Mouse (Mus musculus) layer of hippocampus, adult 11-12 months (tissue): ENCODE measurements around the gene Mrps6.

Experiments
- DNase-seq: peaks from one replicate; pipeline ENCODE4 v3.0.0; 2022; ENCODE audit warnings: low spot score

Gene Mrps6

DNA sequence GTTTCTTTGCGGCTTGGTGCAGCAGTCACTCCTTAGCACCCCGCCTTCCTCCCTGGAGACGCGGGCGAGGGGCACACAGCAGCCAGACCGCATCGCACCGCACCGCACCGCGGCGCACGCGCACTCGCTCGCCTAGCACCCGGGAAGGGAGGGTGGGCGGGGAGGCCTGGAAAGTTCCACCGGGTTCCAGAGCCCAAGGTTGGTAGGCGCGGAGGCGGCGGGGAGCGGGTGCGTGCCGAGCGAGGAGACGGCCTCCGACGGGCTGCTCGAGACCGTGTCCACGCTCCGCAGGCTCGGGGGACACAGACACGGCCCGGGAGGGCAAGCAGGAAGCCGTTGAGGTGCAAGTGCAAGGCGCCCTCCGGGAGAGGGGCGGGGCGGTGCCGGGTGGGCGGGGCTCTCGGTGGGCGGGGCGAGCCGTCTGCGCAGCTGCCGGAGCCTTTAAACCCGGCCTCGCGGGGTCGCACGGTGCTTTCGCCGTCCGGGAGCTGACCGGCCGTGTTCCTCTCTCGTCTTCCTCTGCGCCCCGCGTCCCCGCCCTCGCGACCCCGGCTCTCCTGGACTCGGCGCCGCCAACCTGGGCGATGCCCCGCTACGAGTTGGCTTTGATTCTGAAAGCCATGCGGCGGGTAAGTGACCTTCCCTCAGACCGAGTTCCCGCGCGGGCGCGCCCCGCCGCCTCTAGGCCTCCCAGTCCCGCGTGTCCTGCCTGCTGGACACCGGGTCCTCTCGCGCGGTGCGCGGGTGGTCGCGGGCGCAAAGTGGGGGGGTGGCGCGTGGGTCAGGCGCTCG lies at the start of gene Mrps6, which contains the start of the genes Gm49711 and Slc5a3:
TSS of gene Mrps6 (plus strand) at position 419 of the 792 bp plus-strand sequence.
TSS of gene Gm49711 (plus strand) at position 465 of the 792 bp plus-strand sequence.
TSS of gene Slc5a3 (plus strand) at position 471 of the 792 bp plus-strand sequence.
- DNase-seq: peak; percentile 89

DNA sequence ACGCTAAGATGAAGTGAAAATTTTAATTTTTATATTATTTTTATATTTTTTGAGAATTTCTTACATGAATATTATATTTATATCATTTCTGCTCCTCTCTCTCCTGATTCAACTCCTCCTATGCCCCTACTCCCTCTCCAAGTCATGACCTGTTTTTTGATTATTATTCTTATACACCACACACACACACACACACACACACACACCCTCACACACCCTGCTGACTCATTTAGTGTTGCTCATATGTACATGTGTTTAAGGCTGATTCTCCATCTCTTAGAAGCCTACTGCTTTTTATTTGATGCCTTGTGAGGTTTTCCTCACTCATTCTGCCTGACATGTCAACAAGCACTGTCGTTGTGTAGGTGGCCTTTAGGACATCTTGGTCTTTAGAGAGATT lies 48.5 kb upstream of the Mrps6 start:
- DNase-seq: no peak

DNA sequence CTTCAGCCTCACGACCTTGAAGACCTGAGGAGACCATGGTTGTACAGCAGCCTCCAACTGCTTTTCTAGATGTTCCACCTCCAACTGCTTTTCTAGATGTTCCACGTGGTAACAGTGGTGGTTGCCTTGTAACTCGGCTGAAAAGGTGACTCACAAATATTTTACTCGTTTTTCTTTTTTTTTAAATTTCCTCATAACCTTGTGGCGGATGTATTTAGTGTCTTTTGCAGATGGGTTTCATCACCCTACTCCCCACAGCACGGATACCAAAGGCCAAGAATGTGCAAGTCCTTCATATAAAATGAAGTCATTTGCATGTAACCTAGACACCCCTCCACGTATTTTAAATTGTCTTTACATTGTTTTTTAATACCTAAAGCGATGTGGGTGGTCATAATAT lies 41.3 kb upstream of the Mrps6 start:
- DNase-seq: no peak

DNA sequence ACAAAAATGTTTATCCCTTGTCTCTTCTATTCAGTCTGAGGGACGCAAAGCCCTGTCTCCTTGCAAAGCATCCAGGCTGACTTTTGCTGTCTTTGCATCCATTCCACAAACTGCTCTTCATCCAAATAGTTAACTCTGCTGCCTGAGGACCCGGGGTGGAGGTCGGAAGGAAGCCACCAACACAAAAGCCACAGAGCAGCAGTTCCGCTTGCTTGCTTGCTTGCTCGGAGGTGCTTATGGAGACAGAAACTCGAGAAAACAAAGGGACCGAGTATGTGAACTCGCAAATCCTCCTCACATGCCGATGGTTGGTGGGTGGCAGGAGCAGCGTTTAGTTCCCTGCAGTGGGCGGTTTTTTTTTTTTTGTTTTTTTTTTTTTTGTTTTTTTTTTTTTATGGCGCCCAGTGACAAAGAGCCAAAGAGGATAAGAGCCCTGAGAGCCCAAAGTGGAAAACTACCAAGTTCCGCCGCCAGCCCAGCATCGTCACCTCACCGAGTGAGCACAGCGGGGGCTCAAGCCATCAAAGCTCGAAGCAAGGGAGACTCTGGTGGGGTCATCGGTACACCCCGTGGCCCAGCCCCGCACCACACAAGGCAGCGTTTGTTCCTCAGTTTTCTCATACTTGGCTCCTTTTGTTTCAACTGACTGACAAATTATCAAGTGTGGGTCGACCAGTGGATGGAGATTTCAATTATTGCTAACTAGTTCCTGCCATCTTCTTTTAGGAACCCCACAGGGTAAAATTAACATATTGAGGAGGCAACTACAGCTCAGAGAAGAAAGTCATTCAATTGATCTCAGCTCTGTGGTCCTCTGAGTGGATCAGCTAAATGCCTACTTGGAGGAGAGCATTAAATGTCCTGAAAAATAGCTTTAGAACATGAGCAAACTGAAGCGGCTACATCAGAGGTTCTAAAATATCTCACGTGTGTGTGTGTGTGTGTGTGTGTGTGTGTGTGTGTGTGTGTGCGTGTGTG lies 38.6 kb upstream of the Mrps6 start:
- peak; percentile 28 for DNase-seq

DNA sequence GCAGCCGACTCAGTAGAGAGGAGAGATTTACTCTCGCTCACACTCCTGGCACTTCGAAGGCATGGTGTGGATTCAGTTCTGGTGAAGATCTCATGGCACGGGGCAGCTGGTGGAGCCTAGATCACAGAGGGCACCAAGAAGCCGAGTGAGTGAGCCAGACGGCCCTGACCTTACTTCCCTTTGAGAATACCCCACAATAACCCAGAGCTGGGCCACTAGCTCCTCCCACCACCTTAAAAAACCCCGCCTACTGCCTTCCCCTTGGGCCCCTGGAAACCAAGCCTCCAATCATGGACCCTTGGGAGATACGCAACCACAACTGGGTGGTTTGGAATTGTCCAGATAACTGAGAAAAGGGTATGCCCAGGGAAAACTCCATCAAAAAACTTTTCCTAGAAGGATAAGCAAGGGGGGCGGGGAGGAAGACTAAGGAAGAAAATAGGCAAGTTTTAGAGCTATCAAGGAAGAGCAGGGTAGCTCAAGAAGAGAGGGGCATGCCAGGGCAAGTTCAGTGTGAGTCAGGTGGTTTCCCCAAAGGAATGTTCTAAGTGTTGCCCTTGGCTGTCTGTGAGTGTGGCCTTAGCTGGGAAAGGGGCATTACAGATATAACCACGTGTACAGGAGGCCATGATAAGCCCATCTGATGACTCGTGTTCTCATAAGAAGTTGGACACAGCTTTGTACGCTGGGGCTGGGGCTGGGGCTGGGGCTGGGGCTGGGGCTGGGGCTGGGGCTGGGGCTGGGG lies 36.2 kb upstream of the Mrps6 start:
- no peak for DNase-seq

DNA sequence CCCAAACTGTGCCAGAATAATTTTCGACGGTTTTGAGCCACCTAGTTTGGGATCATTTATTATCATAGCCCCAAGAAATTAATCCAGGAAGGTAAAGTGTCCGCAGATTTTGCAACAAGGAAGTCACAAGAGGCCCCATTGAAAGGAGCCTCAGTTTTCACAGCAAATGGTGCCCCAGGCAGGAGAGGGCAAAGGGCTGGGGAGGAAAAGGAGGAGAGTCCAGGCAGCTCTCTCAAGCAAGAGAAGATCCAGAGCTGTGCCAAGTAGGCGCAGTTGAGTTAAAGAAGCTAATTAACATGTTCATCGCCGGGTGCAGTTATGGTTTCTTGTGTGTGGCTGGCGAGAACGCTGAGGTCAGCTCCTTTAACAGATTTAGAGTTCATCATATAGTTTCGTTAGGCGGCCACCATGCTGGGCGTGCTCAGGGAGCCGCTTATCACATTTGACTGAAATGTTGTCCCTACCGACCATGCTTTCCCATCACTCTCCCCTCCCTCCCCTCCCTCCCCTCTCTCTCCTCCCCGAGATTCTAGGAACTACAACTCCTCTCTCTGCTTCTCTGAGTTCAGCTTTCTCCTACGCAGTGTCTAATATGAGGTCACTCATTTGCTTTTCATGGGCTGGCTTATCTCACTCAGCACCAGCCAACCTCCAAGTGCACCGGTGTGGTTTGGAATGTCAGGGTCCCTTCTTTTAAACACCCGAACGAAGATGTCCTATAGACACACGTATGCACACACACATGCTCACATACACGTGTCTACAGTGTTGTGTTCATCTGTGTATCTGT lies 35.4 kb upstream of the Mrps6 start:
- DNase-seq: no peak

DNA sequence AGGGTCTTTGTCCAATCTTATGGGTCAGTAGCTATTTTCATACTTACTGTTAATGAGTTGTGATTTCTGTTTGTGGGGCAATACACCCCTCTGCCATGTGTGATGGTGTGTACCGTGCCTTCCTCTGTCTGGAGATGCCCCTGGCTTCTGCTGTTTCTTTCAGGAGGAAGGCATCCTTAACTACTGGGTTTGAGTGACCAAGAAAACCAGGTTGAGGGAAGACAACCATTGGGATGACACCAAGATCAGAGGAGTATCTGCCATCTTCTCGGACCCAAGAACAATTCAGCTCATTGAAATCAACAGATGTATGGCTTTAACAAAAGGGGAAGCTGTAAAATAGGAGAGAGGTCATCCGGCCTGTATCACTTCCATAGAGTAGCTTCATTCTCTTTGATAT lies 24.8 kb upstream of the Mrps6 start:
- no peak for DNase-seq

DNA sequence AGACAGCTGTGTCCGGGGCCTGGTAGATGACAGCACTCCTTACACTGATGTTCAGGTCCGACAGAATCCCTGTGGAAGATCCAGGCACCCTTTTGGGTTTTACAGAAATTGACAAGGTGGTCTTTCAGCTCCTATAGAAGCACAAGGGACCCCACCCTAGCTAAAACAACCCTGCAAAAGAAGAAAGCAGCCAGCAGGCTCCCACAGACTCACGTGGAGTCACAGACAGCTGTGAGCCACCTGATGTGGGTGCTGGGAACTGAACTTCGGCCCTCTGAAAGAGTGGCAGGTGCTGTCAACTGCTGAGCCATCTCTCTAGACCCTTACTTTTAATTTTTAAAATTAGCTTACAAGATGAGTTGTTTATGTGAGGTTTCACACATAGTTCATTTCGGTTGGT lies 23.4 kb upstream of the Mrps6 start:
- no peak for DNase-seq

DNA sequence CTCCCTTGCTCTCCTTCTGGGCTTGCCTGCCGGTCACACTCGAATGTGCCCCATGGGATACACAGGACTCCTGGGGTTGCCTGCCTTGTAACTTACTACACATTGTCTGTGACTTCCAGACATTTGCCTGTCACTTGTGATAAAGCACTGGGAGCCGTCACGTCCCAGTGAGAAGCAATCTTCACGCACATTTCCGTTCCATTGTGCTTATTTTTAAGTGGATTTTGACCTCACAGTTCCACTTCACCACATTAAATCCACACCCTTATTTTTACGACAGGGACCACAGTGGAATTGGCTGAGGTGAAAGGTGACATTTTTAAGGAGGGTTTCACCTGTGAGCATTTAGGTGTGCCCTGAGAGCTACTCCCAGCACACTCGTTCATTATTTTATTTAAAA lies 21.4 kb upstream of the Mrps6 start:
- DNase-seq: no peak

DNA sequence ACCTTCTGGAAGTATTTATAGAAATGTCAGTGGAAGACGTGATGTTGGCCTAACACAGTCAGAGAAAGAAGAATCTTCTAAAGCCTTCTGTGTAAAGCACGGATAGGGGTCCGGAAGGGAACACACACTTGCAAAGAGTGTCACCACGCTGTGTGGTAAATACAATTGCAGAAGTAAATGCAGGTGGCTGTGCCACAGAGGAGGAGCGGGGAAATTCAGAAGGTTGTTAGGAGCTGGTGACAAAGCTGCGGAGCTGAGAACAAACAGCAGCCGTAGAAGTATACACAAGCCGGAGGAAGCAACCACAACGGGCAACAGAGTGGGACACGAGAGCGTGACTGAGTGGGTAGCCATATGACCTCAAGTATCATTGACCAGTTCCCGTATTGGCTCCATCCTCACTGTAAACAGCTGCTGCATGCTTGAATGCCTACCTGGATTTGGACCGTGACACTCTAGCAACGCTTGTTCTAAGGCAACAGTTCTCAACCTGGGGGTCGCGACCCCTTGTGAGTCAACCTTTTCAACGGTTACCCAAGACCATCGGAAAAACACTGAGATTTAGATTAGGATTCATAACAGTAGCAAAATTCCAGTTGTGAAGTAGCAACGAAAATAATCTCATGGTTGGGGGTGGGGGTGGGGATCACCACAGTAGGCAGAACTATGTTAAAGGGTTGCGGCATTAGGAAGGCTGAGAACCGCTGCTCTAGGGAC lies 20.0 kb upstream of the Mrps6 start:
- DNase-seq: no peak

DNA sequence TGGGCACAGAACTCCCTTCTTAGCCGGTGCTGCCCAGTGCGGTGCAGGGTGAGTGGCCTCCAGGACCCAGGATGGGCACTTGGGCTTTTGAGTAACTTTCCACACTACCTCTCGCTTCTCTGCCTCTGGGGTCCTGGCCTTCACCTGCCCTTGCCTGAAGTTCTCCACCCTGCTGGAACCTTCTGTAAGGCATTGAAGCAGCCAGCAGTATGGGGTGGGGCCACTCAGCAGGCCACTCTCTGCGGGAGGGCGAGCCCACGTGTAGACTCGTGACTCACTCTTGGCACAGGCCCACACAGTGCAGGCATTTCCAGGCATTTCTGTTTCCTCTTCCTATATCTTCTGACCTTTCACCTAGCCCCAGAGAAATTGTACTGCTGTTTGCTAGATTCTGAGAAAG lies 18.6 kb upstream of the Mrps6 start:
- DNase-seq: no peak

DNA sequence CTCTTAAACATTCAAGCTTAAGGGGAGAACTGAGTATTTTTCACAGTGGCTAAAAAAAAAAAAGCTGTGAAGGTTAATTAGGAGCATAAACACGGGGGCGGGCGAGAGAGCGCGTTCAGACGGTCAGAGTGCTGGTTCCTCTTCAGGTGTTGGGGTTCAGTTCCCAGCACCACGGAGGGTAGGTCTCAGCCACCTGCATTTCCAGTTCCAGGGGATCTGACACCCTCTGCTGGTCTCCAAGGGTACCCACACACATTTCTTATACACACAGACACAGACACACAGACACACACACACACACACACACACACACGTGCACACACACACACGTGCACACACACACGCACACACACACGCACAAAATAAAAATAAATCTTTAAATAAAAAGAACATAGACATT lies 18.1 kb upstream of the Mrps6 start:
- DNase-seq: no peak

DNA sequence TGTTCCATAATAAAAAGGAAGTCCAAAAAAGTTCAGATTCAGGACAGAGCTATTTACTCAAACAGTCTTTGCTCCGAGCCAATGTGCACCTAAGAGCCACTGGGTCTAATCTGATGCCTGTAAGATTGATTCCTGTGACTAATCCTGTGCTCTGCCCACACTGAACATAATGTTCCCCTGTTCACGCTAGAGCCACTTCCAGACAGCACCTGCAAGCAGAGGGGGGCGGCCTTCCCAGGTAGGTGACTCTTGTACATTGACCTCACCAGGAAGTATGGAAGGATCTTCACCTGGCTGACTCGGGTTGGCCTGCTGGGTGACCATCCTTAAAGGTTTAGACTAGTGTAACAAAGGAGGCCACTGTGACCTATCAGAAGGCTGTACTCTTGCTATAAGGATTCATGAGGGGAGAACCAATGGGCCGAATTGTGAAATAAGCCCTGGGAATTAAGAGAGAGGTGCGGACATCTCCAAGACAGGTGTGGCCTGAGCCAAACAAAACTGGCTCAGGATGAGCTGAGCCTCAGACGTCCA lies 6.2 kb upstream of the Mrps6 start:
- no peak for DNase-seq

DNA sequence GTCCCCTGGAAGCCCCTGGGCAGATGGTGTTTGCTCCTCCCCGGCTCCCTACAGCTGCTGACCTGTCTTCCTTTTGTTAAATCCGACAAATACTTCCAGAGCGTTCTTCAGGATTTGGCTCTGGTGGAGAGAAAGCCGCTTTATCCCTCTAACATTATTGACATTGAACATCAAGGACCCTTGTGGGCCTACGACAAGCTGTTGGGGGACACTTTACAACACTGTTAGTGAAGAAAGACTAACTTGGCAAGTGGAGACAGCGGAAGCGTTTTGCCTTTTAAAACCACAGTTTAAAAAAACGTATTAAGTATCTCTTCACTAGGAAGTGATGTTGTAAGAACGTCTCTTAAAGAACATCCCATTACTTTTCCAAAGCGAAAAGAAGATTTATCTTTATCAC lies 5.5 kb upstream of the Mrps6 start:
- no peak for DNase-seq

DNA sequence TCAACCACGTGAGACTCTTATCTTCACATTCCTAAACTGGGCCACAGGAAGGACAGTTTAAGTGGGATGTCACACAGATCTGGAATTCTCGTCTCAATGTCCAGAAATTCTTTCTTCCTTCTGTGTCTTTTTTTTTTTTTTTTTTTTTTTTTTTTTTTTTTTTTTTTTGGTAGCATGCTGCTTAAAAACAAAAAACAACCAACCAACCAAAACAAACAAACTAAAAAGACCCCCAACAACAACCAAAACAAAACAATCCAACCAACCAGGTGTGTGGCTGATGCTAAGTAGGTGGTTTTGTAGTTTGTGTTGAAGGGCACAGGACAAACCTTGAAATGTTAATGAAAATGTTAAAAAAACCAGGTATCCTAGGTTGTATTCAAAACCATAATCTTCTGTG lies 1.4 kb upstream of the Mrps6 start:
- DNase-seq: no peak

DNA sequence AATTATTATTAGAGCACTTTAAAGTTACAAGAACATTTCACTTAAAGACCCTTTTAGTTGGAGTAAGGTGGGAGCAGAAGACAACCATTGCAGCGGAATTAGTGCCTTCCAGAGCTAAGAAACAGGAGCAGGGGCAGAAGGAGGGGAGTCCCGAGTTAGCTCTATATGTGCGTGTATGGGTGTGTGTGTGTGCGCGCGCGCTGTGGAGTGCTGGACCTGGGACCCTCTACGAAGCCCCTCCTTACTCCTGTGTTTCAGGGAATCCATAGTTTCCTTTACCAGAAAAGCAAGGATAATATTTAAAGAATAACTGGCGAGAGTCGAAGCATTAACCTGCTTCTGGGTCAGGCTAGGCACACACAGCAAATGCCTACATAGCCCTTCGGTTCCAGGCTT lies 616 bp upstream of the Mrps6 start:
- DNase-seq: no peak

DNA sequence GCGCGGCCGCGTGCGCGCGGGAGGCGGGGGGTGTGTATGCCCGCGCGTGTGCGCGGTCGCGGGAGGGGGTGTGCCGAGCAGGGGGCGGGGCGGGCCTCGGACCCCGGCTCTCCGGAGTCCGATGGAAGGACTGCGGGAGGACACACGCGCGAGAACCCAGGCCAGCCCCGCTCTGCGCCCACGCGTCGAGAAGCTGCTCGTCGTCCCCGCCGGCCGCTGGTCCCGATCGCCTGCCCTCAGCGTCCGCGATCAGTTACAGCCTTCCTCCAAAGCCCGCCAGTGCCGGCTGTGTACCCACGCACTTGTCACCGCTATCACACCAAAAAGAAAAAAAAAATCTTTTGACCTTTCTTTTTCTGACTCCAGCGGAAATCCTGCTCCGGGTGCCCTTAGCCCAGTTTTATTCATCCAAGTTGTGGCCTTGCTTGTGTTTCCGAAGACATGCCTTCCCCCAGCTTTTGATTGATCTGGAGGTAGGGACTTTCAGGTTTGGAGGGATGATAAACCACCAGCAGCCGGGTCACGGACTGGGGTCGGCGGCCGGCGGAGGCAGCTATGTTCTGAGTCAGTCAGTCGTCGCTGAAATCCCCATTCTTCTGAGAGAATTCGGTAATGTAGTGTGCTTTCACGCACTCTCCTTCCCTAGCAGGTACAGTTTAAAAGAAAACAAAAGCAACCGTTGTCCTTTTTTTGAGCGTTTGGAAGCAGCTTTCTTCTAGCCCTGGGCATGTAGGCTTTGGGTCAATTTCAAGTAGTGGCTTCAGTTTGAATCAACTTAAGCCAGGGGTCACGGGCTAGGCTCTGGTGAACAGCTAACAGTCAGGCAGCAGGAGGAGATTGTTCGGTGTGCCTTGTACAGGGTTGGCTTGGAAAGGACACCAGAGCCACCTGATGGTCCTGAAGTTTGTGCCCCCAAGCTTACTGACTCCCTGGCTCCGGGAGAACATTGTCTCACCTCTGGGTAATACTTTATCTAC lies 862 bp downstream of the Mrps6 start:
- DNase-seq: no peak

DNA sequence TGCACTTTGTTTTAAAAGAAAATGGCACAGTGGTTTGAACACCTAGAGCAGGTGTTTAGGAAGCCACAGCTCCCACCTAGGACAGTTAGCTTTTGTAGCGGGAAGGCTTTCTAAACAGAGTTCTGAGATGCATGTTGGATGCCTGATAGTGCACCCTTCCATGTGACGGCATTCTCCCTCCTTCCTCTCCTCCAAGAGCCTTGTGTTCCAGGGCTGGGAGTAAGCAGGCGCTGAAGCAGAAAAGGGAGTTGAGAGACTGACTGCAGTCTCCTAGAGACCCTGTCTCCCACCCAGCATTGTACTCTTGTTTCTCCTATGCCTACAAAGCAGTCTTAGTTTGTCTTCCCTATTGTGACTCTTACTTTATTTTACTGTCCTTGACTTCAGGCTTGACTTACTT lies 2.1 kb downstream of the Mrps6 start:
- DNase-seq: no peak

DNA sequence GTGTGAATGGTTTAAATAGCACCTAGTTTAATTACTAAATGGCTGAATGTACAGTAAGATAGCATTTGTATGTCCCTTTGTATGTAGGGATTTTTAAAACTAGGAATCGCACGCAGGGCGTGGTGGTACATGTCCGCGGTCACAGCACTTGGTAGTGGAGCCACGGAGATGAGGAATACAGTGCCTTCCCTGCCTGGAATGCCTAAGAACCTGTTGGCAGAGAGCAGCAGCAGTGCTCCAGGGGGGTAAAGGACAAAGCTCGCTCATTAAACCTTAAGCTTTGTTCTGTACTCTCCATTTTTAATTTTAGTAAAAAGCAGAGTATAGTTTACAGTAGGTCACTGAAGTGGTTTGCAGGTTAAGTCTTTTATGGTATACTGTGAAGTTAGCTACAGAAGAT lies 3.5 kb downstream of the Mrps6 start:
- DNase-seq: no peak
